Mouse (Mus musculus): ENCODE measurements around the gene Sass6.
"Not testable (repeated sequence)": the region's sequence is repeated elsewhere in the genome, so short reads cannot be mapped to it uniquely, and the experiment has no call there.

The Sass6 gene

DNA sequence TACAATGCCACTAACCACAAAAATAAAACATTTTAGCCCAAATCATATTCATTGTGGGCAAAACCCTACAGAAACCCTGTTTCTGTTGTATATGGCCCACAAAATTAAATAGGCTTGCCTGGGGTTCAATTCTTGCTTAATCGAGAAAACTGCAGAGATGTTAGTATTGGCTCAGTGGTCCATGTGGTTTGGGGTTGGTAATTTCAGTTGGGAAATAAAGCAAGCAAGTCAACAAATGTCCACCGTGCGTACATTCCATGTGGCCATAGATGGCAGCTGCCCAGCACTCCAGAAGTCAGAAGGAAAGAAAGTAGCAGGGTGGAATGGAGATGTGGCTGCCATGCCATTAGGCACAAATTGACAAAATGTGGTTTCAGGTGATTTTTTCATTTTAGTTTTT is 38.2 kb downstream of the Sass6 start:
- DNase-seq = no peak

DNA sequence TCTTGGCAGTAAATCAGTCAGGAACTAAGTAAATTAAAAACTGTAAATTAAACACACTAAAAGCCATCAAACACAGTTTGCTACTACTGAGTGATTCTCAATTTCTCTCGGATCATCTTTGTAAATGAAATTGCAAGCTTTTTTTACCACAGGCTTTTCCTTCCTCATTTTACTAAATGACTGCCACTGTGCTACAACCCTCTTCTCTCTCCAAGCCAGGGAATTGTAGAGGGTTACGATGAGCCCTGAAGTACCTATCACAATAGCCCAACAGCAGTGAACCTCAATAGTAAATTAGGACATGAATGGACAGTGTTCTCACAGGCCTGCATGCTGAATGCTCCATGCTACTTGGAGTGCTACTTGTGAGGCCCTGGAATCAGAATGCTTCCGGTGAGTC is 39.3 kb downstream of the Sass6 start:
- DNase-seq = no peak

- DNase-seq = no peak
Measured at GRCm38 (mm10) chr3:116634853-116635252, 40.1 kb downstream of the Sass6 start.

- DNase-seq = no peak
Measured at GRCm38 (mm10) chr3:116635799-116636198, 41.0 kb downstream of the Sass6 start.

DNA sequence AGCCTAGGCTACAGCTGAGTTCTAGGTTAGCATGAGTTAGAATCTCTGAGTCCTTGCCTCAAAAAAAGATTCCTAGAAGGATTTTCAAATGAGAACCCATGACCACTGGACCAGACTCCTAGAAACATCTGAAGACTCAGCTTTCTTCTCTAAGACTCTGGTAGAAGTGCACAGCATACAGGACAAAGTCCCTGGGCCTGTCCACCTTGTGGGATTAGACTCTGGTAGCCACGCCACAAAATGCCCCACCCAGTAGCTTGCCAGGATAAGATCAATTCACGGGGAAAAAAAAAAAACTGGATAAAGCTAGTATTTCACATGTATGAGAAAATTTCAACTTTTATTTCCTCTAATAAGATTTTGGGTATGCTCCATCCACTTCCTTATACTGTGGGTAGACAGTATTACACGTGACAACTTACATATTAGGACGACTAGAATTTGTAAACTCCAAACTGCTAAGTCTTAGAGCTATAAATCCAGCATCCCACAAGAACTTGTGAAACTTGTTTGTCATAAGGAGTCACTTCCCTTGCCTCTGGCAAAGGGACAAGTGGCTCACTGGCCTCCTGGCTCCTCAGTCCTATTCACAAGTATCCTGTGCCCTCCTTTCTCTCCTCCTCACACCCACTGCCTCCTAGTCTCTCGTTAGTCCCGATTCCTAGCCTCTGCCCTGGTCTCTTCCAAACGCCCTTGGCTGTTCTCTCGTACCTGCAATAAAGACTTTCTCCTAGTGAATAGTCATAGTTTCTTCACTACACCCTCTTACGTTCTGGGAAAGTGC is 43.1 kb downstream of the Sass6 start:
- no peak for DNase-seq

DNA sequence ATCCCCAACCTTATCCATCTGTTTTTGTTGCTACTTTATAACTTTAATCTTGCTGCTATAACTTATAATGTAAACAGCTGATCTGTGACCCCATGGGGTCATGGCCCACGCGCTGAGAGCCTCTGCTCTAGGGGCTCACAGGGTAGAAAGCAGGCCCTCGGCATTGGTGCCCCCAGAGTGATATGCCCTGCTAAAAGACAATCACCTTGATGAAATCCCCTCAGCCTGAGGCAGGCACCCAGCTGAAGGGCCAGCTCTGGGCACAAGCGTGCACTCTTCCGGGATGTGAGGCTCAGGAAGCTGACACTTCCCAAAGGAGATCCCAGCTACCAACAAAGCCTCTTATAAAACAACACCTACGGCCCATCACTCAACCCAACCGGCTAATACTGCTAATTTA is 43.8 kb downstream of the Sass6 start:
- no peak for DNase-seq

DNA sequence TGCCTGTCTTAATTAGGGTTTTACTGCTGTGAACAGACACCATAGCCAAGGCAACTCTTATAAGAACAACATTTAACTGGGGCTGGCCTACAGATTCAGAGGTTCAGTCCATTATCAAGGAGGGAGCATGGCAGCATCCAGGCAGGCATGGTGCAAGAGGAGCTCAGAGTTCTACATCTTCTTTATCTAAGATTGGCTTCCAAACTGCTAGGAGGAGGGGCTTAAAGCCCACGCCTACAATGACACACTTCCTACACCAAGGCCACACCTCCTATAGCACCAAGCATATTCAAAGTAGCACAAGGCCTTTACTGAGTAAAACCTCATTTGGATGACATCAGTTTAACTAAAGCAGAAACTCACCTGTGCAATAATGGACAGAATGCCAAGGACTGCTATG is 45.2 kb downstream of the Sass6 start:
- DNase-seq = no peak

DNA sequence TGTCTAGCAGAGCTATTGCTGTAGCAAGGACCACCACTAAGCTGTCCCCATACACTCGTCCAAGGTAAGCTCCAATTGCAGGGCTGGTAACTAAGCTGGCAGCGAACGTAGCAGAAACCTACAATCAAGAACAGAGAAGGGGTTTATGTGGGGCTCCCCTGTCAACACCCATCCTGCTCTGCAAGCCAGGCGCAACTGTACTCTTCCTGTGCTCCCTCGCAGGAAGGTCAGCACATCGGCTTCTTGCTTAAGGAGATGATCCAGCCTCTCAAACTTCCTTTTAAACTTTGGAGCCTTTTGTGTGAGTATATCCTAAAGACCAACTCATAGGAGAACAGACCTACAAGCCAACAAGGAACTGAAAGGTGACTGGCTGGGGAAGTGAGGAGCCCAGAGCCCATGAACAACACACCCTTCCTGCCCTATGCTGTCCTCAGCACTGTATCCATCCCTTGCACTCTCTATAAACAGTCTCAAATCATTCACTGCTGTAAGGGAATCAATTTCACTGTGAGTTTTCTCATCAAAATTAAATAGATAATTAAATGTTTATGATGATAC is 47.1 kb downstream of the Sass6 start:
- no peak for DNase-seq

DNA sequence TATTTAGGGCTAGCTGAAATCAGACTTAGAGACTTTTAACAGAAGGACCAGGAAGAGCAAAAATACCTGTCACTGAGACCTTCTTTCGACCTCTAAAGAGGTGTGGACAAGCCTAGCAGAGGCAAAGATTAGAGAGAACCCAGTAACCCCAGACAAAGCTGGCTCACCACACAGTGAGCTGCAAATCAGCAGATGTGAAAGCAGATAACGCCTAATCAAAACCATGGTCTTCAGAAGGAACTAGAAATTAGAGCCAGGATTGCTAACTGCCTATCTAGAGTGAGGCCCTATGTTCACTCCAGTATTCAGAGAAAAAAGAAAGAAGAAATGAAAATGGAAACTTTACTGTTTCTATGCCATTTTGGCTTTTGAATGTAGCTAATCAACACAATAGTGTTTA is 47.6 kb downstream of the Sass6 start:
- DNase-seq = no peak

DNA sequence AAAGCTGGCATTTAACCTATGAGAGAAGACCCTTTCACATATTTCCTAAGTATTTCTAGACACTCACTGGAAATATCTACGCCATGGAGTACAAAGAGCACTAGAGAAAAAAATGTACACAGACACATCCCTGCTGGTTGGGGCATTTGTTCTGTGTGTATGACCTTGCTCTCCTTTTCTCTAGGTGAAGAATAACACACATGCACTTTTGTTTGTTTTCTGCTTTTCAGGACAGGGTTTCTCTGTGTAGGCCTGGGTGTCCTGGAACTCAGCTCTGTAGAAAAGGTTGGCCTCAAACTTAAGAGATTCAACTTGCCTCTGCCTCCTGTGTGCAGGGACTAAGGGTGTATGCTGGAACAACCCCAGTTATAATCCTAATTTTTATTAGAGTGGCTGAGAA is 51.6 kb downstream of the Sass6 start:
- DNase-seq = no peak

DNA sequence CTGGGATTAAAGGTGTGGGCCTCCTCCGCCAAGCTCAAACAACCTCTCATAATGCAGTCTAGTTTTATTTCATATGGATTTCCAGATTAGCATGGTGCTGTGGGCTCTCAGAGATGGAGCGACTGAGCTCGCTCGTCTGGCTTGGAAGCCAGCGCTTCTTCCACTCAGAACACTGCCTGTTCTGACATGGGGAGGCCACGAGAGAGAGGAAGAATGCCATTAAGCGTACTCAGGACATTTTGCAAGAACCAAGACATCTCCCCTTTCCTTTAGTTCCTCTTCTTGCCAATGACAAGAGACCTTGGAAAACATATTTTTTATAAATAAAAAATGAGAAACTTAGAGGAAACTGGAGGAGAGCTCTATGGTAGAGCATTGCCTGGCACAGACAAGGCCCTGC is 54.0 kb downstream of the Sass6 start:
- DNase-seq = no peak

- DNase-seq = no peak
Measured at GRCm38 (mm10) chr3:116650698-116651097, 55.9 kb downstream of the Sass6 start.

- DNase-seq = no peak
Measured at GRCm38 (mm10) chr3:116652033-116652446, 57.3 kb downstream of the Sass6 start.

DNA sequence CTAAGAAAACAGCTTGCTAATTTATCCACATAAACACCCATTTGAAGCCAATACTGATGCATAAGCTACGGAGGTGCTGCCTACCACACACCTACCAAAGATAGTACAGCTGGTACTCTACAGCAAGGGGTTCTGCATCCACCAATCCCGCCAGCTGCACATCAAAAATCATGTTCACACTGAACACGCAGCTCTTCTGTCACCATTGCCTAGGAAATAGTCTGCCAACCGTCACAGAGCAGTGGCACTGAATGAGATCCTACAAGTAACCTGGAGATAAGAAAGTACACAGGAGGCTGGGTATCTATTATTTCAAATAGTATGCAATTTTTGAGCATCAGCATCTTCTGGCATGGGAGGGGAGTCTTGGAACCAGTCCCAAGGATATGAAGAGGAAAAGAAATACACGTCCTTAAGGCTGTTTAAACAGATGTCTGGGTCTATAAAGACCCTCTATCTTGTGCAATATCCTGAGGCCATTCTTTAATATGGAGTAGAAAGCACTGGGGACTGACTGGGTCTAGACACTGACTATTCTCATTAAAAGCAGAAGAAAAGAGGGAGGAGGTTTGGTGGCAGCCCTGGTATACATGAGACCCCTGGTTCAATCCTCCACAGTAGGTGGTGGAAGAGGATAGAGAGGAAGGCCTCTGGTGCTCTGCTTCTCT is 58.6 kb downstream of the Sass6 start:
- no peak for DNase-seq

DNA sequence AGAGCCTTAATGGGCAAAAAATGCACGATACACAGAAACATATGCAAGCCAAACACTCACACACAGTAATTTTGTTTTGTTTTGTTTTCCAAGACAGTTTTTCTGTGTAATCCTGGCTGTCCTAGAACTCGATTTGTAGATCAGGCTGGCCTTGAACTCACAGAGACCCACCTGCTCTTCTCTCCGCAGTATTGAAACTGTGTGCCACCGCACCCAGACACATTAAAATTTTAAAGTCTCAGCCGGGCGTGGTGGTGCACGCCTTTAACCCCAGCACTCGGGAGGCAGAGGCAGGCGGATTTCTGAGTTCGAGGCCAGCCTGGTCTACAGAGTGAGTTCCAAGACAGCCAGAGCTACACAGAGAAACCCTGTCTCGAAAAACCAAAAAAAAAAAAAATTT is 59.3 kb downstream of the Sass6 start:
- not testable (repeated sequence) for DNase-seq

GRCm38 (mm10) chr3:116656184-116656965 is 61.6 kb downstream of the Sass6 start:
- no peak for DNase-seq

DNA sequence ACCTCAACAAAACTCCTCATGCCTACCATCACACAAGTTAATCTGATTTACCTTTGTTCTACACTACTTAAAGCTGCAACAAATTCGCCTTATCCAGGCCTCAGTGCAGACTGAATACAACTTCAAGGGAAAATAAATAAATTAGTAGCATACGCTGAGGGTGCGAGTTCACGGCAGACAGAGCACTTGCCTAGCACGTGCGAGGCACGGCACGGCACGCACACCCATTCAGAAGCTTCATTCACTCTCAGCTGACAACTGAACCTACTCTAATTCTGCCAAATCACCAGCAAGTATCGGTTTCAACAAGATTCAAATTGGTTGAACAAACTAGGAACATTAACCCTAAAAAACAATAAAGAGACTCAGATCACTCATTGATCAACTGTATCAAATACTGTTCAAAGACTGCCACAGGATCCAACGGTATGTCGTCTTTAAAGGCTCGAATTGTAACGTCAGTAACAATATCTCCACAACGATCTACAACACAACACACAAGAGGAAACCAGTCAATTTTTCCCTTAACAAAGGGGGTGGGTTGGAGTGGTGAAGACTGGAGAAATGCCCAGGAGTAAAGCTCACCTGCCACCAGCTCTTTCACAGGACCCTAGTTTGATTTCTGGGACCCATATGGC is 64.3 kb downstream of the Sass6 start:
- DNase-seq = no peak

DNA sequence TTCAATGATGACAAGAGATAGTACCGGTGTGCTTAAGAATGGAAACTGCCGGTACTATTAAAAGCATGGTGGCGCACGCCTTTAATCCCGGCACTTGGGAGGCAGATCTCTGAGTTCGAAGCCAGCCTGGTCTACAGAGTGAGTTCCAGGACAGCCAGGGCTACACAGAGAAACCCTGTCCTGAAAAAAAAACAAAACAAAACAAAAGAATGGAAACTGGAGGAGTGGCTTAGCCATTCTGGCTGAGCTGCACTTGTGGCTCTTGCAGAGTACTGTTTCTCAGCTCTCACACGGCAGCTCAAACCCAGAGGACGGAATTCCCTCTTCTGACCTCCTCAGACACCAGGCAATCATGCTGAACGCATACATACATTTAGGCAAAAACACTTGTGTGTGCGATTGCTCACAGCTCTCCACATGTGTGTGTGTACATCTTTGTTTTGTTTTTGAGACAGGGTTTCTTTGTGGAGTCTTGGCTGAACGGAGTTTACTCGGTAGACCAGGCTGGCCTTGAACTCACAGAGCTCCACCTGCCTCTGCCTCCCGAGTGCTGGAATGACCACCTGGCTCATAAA is 65.2 kb downstream of the Sass6 start:
- DNase-seq = no peak

DNA sequence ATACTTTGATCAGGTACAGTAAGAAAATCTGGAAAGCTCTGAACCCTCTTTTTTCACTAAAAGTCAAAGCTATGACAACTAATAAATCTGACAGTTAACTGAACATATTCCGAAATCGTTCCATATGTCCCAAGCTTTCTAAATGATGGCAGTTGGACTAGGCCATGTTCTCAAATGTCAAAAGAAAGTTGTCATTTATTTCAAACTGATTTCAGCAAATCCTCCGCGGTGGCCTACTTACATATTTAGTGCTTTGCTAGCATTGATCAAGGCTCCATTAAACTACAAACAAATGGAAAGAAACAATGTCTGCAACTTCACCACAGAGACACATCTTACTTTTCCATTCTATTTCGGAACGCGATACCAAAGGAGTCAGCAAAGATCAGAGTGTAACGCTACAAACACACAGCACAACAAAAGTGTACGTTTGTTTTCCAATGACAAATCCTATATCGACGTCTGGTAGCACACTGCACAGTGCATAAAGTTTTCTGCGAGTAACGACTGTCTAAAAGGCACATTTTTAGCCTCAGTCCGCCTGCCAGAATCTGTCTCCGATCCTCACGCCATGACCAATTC is 66.6 kb downstream of the Sass6 start:
- DNase-seq = no peak

- no peak for DNase-seq
Measured at GRCm38 (mm10) chr3:116661870-116662414, 67.2 kb downstream of the Sass6 start.

DNA sequence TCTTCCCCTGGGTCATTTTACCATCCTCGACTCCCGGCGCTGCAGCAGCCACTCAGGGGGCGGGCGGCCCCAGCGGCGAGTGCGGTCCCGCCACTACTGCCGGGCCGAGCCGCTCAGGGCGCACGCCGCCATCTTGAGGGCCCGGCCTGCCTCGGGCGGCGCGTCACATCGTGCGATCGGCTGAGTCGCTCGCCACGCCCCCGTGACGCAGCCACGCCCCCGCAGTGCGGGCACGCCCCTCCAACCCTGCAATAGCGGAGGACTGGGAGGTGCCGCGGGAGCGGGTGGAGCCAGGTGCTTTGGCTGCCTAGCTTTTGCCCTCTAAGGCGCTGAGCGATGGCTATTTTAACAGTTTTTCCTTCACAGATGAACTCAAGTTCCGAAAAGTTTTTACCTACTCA is 67.7 kb downstream of the Sass6 start, which contains the start of gene Mfsd14a:
Gene Mfsd14a (minus strand): TSS at position 215 of the 401 bp plus-strand sequence.
- peak; percentile 98 to 99 for DNase-seq

DNA sequence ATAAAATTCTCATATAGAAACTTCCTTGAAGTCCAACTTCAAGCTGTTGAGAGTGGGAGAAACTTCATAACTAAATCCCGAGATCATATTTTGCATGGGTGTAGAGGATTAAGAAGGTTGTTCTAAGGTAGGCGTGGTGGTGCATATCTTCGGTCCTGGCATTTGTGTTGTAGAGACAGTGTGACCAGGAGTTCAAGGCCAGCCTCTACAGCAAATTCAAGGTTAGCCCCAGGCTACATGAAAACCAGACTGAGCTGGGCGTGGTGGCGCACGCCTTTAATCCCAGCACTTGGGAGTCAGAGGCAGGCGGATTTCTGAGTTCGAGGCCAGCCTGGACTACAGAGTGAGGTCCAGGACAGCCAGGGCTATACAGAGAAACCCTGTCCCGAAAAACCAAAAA is 69.5 kb downstream of the Sass6 start:
- not testable (repeated sequence) for DNase-seq
